Mouse (Mus musculus) lung, postnatal 0 days (tissue): Measurements from ENCODE around the gene Trp53bp2.

Experiments
- CTCF ChIP-seq: IDR thresholded peaks from 2 replicates; pipeline ENCODE4 v1.5.1; 2016; ENCODE audit warnings: antibody characterized with exemption, mild to moderate bottlenecking
- EP300 ChIP-seq: IDR thresholded peaks from 2 replicates; pipeline ENCODE4 v1.6.1; 2016; ENCODE audit warnings: antibody characterized with exemption, mild to moderate bottlenecking, control low read depth

GRCm38 (mm10) chr1:182504223-182504622 is 95.3 kb downstream of the Trp53bp2 start:
- TF ChIP-seq CTCF (no peak), EP300 (peak; percentile 59; the same call in 1 of the 2 replicates)
